Mouse (Mus musculus) layer of hippocampus, adult 9-11 months (tissue): ENCODE measurements around the gene Gm20715.
"Not testable (repeated sequence)": the region's sequence is repeated elsewhere in the genome, so short reads cannot be mapped to it uniquely, and the experiment has no call there.

ENCODE experiments used
- DNase-seq: peaks from one replicate; pipeline ENCODE4 v3.0.0; 2022

Gene Gm20715

GRCm38 (mm10) chr7:6410043-6410442 is at the start of gene Gm20715:
TSS of gene Gm20715 (plus strand) at chr7:6410277.
- peak; percentile 73 for DNase-seq

DNA sequence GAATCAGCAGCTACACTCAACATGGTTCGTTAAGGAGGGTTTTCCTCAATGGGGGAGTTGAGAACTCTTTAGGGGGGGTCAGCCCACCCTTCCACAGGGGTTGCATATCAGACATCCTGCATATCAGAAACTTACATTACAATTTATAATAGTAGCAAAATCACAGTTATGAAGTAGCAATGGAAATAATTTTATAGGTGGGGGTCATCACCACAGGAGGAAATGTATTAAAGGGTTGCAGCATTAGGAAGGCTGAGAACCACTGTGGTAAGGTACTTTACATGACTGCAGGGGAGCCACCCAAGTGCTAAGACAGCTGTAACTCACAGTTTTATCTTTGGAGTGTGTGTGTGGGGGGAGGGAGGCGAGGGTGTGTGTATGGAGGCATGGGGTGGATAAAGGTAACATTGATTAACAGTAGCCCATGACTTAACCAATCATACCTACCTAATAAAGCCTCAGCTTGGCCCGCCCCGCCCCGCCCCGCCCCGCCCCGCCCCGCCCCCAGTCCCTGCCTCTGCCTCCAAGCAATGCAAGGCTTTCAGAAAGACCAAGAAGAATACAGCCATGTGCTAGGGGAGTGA is 49.5 kb upstream of the Gm20715 start:
- DNase-seq, result no peak

- no peak for DNase-seq
Measured at GRCm38 (mm10) chr7:6361756-6362155, 48.3 kb upstream of the Gm20715 start.

DNA sequence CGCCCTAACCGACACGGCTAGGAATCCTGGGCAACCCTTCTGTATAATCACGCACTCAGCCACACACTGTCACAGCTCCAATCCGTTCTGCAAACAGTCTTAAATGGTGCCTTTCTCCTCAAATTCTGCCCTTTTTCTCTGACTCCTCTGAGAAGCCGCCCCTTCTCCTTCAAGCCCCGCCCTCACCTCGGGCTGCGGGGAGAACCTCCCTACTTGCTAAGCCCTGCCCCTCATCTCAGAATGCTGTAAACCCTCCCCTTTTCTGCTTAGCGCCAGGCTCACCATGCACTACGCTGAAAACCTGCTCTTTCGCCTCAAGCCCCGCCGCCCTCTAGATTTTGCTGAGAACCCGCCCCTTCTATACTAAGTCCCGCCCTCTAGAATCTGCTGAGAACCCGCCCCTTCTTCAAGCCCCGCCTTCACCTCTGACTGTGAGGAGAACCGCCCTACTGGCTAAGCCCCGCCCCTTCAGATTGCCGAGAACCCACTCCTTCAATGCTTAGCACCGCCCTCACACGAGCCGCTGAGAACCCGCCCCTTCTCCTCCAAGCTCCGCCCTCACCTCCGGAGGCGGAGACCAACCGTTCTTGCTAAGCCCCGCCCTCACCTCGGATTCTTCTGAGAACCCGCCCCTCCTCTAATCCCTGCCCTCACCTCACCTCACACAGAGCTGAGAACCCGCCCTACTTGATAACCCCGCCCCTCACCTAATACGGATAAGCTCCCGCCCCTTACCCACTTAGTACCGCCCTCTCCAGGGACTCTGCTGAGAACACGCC is 47.6 kb upstream of the Gm20715 start:
- DNase-seq, result peak; percentile 99

GRCm38 (mm10) chr7:6363047-6363488 is 47.0 kb upstream of the Gm20715 start, which contains the start of gene Zfp78:
TSS of gene Zfp78 (plus strand) at chr7:6363280.
- DNase-seq, result peak; percentile 90

DNA sequence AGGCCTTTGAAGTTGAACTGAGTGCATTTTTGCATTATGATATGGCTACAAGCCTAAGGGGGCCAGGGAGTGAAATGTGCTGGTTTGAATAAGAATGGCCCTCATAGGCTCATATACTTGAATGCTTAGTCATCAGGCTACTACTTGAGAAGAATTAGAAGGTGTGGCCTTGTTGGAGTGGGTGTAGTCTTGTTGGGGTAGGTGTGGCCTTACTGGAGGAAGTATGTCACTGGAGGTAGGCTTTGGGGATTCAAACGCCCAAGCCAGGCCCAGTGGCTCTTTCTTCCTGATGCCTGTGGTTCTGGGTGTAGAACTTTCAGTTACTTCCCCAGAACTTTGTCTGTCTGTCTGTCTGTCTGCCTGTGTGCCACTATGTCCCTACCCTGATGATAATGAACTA is 45.3 kb upstream of the Gm20715 start:
- no peak for DNase-seq

GRCm38 (mm10) chr7:6367185-6367584 is 42.9 kb upstream of the Gm20715 start:
- DNase-seq, result no peak

- not testable (repeated sequence) for DNase-seq
Measured at GRCm38 (mm10) chr7:6368146-6368545, 41.9 kb upstream of the Gm20715 start.

DNA sequence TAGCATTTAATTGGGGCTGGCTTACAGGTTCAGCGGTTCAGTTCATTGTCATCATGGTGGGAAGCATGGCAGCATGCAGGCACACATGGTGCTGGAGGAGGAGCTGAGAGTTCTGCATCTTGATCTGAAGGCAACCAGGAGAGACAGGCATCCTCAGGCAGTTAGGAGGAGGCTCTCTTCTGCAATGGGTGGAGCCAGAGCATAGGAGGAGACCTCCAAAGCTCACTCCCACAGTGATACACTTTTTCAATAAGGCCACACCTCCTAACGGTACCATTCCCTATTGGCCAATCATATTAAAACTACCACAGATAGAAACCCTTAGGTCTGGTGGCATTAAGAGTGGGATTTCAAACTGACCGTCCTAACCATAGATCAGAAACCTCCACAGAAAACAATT is 40.6 kb upstream of the Gm20715 start:
- no peak for DNase-seq

GRCm38 (mm10) chr7:6372993-6373392 is 37.1 kb upstream of the Gm20715 start:
- no peak for DNase-seq

GRCm38 (mm10) chr7:6378441-6378840 is 31.6 kb upstream of the Gm20715 start:
- peak; percentile 81 for DNase-seq

DNA sequence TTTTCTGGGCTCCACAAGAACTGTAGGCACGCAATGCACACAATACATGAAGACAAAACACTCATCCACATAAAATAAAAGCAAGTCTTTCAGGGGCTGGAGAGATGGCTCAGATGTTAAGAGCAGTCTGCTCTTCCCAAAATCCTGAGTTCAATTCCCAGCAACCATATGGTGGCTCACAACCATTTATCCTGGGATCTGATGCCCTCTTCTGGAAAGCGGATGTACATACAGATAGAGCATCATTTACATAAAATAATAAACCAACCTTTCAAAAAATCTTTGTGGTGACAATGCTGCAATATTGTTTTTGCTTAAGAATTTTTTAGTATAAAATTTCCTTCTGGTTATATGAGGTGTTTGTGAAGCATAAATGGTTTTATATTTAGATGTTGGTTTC is 28.6 kb upstream of the Gm20715 start:
- DNase-seq, result no peak

GRCm38 (mm10) chr7:6383044-6383455 is 27.0 kb upstream of the Gm20715 start, which contains the start of gene Zfp28:
TSS of gene Zfp28 (plus strand) at chr7:6383295.
- DNase-seq, result peak; percentile 93

DNA sequence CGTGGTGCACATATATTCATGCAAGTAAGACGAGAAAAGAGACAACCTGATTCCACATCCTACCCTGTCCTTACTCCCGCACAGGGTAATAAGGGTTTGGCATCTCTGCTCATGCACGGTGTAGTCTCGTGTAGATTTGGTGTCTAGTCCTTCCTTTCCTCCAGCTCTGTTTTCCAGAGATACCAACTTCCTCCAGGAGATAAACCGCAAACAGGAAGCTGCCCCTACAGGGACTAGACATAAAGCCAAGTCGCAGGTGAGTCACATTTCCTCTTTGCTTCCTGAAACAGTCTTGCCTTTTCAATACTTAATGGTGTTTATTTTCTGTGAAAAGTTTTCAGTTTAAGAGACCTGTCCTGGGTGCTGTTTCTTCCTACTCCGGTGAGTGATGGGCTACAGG is 26.1 kb upstream of the Gm20715 start:
- DNase-seq, result no peak

- peak; percentile 83 for DNase-seq
Measured at GRCm38 (mm10) chr7:6386995-6387394, 23.1 kb upstream of the Gm20715 start.

GRCm38 (mm10) chr7:6388971-6389370 is 21.1 kb upstream of the Gm20715 start:
- no peak for DNase-seq

DNA sequence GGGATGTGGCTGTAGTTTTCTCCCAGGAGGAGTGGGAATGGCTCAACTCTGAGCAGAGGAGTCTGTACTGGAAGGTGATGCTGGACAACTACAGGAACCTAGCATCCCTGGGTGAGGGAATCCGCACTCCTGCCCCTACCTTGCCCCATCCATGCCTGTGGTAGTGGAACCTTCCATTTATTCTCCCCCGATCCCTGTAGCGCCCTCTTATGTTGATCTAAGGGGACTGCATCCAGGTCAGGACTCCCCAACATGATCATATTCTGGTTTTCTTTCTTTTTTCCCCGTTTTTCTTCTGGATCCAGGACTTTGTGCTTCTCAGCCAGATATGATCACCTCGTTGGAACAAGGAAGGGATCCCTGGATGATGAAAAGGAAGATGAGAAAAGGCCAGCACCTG is 20.6 kb upstream of the Gm20715 start:
- DNase-seq, result no peak

DNA sequence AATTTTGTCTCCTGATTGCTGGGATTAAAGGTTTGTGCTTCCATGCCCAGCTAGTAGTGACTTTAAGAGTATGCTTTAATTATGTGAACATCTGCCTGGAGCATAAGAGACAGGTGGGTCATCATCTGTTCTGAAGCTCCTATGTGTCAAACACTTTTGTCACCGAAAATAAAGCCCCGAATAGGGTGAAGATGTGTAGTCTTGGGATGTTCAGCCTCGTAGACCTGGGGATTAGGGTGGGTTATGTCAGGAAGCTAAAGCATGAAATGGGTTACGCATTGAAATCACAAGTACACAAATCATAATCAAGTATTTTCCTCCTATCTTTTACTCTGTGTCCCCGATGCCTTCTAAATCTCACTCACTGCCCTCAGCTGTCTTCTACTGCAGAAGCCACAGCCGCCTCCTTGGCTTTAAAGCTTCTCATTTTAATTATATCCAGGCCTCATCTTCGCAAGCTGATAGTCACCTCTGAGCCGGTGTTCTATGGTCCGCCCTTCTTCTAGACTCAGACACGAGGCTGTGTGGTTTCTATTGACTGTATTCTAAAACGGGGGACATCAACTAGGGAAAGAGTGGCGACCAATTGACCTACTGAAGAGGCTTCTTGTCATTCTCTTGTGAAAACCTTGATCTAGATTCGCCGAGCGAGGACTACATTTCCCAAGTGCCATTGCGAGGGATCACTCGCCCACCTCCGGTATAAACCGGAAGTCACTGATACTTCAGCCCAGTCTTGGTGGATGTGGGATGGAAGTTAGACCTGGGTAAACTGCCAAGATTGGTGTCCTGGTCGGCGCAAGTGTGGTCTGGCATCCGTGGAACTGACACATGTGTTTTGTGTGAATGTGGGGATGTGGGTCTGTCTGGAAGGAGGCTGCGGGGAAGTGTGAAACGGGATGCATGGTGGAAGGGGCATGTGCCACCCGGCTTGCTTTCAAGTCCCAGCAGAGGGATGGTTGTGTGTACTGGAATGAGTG is 11.8 kb upstream of the Gm20715 start, which contains the start of gene Smim17:
Gene Smim17, plus strand, starts transcription at position 720 of the 980 bp plus-strand sequence.
- peak; percentile 72 for DNase-seq

- DNase-seq, result peak; percentile 32
Measured at GRCm38 (mm10) chr7:6414626-6415441, 4.8 kb downstream of the Gm20715 start.

- DNase-seq, result no peak
Measured at GRCm38 (mm10) chr7:6415442-6415787, 5.3 kb downstream of the Gm20715 start.

GRCm38 (mm10) chr7:6419894-6420293 is 9.8 kb downstream of the Gm20715 start:
- no peak for DNase-seq

DNA sequence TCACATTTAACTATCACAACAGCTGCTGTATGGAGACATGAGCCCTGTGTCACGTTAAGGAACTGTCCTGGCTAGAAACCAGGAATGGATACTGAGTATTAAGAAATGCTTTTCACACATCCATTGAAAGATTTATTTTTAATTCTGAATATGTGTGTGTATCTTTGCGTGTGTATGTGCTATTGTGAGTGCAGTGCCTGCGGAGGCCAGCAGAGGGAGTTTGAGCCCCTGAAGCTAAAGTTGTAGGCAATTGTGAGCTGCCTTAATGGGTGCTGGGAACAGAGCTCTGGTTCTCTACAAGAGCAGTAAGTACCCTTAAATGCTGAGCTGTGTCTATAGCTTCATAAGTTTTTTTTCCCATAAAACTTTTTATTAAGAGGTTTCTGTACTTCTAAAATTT is 19.3 kb downstream of the Gm20715 start:
- no peak for DNase-seq
